Mouse (Mus musculus): ENCODE measurements around the gene Rap1gap.

The Rap1gap gene

DNA sequence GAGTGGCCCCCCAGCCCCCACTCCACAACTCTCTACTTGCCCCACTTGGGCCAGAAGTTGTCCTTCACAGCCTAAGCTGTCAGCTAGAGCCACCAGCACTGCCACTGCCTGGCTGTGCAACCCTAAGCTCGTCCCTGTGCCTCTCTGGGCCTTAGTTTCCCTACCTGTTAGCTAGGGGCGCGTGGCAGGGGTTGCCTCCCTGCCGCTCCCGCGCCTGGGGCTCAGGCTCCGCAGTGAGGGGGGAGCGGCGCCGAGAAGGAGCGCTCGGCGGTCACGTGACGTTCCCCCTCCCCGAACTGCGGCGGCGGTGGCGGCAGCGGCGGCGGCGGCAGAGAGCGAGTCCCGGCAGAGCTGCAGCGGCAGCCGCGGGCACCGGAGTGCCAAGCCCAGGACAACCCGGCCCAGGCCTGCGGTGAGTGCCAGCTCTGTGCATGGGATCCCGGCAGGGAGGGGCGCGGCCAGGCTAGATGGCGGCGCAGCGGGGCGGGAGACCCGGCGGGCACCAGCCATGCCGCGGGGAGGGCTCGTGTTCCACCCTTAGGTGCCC, at the start of gene Rap1gap:
TSS of gene Rap1gap (plus strand) at position 294 of the 547 bp plus-strand sequence.
- DNase-seq (ENCODE audit: low spot score) = no peak

GRCm38 (mm10) chr4:137622847-137623246, 41.7 kb upstream of the Rap1gap start:
- no peak for DNase-seq (ENCODE audit: low spot score)

GRCm38 (mm10) chr4:137627476-137628235, 36.9 kb upstream of the Rap1gap start:
- DNase-seq (ENCODE audit: low spot score) = no peak

DNA sequence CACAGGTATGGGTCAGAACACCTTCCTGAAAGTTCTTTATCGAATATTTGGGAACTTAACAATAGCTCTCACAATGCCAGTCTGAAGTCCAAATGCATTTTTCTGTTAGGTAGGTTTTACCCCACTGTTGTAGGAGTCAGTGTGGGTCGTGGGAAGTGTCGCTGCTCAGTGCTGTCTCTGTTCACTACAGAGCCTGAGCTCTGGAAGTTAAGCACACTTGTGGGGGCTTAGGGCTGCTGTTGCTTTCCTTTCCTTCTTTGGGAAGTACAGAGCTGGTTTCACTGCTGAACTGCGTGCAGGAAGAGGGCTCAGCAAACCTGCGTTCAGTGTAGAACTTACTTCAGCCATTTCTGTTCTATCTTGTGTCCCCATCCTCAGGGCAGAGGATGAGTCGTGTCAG, 36.1 kb upstream of the Rap1gap start:
- no peak for DNase-seq (ENCODE audit: low spot score)

GRCm38 (mm10) chr4:137629354-137629753, 35.2 kb upstream of the Rap1gap start:
- no peak for DNase-seq (ENCODE audit: low spot score)

- no peak for DNase-seq (ENCODE audit: low spot score)
Observed at GRCm38 (mm10) chr4:137630153-137630552, 34.4 kb upstream of the Rap1gap start.

GRCm38 (mm10) chr4:137631596-137631995, 32.9 kb upstream of the Rap1gap start:
- DNase-seq (ENCODE audit: low spot score) = no peak

GRCm38 (mm10) chr4:137633394-137633793, 31.1 kb upstream of the Rap1gap start:
- DNase-seq (ENCODE audit: low spot score) = no peak

- DNase-seq (ENCODE audit: low spot score) = no peak
Observed at GRCm38 (mm10) chr4:137636597-137636996, 27.9 kb upstream of the Rap1gap start.

- DNase-seq (ENCODE audit: low spot score) = no peak
Observed at GRCm38 (mm10) chr4:137641556-137641955, 23.0 kb upstream of the Rap1gap start.

DNA sequence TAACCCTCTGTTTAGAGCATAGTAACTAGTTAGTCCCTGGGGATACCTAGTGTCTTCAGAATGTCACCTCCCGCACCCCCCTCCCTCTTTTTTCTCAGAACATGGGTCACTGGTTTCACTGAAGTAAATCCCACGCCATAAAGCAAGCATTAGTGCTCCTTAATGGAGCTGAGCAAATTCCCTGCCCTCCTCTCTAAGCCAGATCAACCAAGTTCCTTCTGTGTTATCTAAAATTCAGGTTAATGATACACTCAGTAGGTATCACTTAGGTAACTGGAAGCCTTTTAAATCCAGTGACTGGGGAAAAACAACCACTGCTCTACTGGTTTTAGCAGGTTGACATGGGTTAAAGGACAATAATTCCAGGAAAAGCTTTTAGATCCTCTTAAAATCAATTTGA, 22.4 kb upstream of the Rap1gap start:
- DNase-seq (ENCODE audit: low spot score) = no peak

GRCm38 (mm10) chr4:137643459-137643858, 21.1 kb upstream of the Rap1gap start:
- no peak for DNase-seq (ENCODE audit: low spot score)

DNA sequence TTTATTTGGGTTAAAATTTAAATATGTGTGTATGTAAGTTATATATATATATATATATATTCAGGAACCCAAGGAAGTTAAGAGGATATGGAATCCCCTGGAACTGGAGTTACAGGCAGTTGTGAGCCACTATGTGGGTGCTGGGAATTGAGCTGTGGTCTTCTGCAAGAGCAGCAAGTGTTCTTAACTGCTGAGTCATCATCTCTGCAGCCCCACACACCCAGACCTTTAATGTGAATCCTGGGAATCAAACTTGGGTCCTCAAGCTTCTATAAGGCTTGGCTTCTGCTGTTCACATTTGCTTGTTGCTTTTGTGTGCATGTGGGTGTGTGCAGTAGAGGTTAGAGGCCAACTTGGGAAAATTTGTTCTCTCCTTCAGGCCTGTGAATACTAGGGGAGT, 18.3 kb upstream of the Rap1gap start:
- DNase-seq (ENCODE audit: low spot score) = no peak

GRCm38 (mm10) chr4:137647648-137648047, 16.9 kb upstream of the Rap1gap start:
- no peak for DNase-seq (ENCODE audit: low spot score)

DNA sequence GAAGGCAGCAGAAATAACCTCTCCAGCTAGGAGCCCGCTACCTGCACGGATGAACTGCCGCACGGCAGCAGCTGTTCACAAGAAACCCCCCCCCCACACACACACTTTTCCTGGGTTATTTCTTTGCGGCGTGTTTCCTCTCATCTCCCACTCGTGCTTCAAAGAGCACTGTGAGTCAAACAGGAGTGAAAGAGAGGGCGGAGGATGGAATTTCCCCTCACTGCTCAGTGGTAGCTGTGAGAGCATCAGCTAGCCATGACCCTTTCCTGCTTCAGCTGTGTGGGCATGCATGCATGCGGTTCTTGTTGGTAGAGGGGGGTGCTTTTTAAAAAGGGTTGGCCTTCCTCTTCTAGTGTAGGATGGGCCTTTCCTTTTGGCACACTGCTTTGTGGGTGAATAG, 16.3 kb upstream of the Rap1gap start:
- DNase-seq (ENCODE audit: low spot score) = no peak

- no peak for DNase-seq (ENCODE audit: low spot score)
Observed at GRCm38 (mm10) chr4:137650912-137651311, 13.6 kb upstream of the Rap1gap start.

GRCm38 (mm10) chr4:137652835-137653346, 11.6 kb upstream of the Rap1gap start:
- no peak for DNase-seq (ENCODE audit: low spot score)

- no peak for DNase-seq (ENCODE audit: low spot score)
Observed at GRCm38 (mm10) chr4:137655241-137656031, 9.1 kb upstream of the Rap1gap start.

DNA sequence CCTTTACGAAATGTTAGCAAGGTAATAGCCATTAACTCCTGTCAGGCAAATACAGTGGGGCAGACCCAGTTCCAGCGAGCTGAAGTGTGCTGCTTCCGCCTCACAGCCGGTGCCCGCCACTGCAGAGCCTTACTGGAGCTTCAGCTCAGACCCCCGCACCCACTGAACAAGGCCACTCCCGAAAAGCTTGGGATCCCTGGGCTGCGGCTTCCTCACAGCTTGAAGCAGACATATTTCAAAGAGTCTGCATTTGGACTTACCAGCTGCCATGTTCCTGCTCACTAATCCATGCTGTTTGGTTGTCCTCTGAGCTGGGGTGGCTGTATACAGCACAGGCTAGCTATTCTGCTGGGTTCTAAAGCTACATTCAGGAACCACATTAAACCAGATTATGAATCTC, 6.9 kb upstream of the Rap1gap start:
- DNase-seq (ENCODE audit: low spot score) = no peak

DNA sequence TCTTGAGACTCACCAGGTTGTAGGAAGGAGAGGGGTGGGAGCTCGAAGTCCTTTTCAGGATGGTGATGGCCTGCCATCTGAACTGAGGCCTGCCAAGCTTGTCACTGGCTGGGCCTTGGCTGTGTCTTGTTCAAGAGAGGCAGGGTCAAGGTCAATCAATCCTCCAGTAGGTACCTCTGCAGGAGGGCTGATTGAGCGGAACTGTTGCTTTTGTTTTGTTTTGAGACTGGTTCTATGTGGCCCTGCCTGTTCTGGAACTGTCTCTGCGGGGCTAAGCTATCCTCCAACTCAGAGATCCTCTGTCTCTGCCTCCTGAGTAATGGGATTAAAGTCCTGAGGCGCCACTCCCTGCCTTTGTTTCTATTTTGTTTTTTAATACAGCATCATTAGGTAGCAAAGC, 5.0 kb upstream of the Rap1gap start:
- no peak for DNase-seq (ENCODE audit: low spot score)

DNA sequence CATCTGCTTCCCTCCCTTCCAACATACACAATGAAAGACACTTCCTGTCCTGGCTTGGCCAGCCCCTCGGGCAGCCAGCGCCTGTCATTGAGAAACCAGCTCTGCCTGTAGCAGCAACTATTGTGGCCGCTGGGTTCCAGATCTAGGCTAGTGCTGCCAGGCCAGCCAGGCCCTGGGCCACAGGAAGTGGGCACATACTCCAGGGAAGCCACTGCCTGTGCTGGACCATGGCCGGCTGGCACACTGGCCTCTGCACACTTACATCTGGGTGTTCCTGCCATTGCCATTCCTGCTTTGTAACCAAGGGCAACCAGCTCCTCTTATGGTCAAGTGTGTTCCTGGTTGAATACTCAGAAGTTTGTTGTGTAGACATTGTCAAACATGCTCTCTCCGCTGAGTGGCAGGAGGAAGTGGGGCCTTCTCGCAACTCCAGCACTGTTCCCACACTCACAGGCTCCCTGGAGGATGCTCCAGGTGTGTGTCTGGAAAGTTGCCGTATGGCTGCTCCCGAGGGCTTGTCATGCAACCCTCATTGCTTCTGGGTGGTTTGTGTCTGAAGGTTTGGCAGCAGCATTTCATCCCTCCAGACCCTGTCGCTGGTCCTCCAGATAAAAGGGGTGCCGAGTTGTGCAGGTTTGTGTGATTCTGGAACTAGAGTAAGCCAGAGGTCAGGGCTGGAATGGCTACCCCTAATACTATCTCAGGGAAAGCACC, 4.0 kb upstream of the Rap1gap start:
- DNase-seq (ENCODE audit: low spot score) = no peak

DNA sequence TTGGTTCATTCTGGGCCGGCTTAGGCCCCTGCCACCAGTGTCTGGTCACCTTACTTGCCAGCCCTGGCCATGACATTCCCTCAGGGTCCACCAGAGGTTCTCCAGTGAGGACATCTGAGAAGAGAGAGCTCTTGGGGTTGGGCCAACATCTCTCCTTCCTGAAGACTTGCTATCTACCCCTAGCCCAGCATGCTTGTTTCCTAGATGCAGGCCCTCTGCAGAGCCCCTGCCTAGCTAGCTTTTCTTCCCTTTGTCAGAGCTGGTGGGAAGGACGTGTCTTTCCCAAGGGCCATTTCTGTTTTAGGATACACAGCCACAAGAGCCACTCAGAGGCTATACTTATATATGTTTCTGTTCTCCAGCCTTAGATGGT, 3.5 kb upstream of the Rap1gap start:
- no peak for DNase-seq (ENCODE audit: low spot score)

Measured in spleen, adult 12 weeks (tissue).